Mouse (Mus musculus) ovary, adult 18-20 months (tissue): Measurements from ENCODE around the gene Chmp2b.

Source experiments
- DNase-seq: peaks from one replicate; pipeline ENCODE4 v3.0.0; 2022; ENCODE audit warnings: low spot score, mixed read lengths

The Chmp2b gene

DNA sequence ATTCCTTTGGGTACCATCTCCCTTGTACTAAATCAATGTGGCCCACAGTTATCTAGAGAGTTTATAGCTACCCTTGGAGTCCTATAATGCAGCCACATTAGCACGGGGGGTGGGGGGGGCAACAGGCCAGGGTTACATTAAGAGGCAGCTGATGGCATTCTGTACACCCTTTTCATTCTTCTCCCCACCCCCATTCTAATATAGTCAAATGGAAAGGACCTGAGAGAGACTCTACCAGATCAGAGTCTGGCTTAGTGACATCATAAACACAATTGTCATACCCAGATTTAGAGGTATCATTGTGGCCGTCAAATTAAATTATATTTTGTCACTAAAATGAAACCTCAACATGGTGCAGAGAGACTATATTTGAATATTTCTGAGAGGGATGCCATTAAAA lies 36.5 kb downstream of the Chmp2b start:
- DNase-seq = no peak

DNA sequence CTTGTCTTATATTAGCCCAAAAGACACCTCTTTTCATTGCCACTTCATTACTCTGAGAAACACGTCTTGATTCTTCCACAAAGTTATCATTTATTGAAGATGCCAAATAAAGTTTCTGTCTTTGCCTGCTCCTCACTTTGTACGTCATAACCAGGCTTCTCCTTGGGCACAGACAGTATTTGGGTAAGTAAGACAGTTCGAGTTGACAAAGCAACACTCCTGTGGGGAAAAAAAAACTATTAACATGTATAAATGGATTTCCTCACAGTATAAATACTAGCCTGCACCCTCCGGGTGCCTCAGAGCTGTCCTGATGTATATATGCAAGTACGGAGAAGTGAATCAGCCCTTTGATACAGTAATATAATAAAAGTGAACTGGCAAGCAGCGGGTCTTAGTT lies 42.3 kb downstream of the Chmp2b start, which contains the start of gene Pou1f1:
TSS of gene Pou1f1 (plus strand) at position 301 of the 400 bp plus-strand sequence.
- DNase-seq = no peak

DNA sequence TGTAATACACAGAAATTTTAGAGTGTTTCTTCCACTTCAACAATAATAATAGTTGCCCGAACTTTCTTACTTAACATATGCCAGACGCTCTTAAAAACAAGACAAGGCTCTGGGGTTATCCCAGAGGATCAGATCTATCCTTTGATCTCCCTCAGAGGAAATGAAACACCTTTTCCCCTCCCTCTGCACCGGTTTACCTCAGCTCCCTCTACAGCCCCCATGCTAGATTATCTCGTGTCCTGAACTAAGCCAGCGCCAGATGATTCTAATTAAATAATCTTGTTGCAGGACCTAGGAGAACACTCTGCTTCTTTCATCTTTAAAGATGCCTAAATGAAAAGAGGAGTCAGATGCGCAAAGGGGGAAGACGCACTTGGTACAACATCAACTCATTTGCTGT lies 48.3 kb downstream of the Chmp2b start:
- DNase-seq = no peak

DNA sequence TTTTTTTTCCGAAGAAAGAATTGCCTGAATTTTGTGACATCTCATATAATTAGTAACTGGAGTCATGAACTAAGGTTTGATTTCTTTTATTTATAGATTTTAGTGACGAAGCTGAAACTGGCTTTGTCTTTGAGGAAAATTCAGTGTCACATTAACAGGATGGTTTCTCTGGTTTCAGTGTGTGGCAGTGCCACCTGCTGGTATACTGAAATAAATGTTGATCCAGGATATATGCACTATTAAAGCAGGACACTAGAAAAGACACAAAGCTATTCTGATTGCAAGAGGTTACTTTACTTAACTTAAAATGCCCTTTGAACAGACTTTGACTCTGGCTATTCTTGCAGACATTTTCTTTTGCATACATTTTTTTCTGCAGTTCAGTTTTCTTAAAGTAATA lies 65.5 kb downstream of the Chmp2b start:
- no peak for DNase-seq

DNA sequence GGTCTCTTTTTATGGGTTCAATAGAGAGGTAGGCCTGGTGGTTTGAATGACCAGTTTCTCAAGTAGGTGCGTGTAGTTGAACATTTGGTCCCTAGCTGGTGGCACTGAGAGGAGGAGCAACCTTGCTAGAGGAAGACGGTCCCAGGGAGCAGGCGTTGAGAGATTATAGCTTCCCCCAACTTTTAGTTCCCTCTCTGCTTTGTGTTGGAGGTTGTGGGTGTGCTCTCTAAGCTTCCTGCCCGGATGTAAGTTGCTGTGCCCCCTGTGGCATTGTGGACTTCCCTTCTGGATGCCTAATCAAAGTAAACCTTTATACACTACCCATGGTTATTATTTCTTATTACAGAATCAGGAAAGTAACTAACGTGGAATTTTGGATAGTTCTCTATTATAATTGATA lies 66.5 kb downstream of the Chmp2b start:
- no peak for DNase-seq
